Mouse (Mus musculus) brain, adult 2 months (tissue): ENCODE data around the gene Lta.
"Not testable (repeated sequence)": the region's sequence is repeated elsewhere in the genome, so short reads cannot be mapped to it uniquely, and the experiment has no call there.

Experiments
- DNase-seq: peaks from one replicate; pipeline ENCODE4 v3.0.0; 2011; ENCODE audit warnings: low read depth, low spot score

Gene Lta

GRCm38 (mm10) chr17:35240384-35241304, 35.5 kb upstream of the Lta start:
- no peak for DNase-seq

- DNase-seq: no peak
Measured at GRCm38 (mm10) chr17:35239700-35240099, 34.5 kb upstream of the Lta start.

- DNase-seq: no peak
Measured at GRCm38 (mm10) chr17:35237504-35237903, 32.4 kb upstream of the Lta start.

- peak; percentile 73 for DNase-seq
Measured at GRCm38 (mm10) chr17:35236996-35237395, 31.8 kb upstream of the Lta start.

GRCm38 (mm10) chr17:35236390-35236746, 31.2 kb upstream of the Lta start:
- peak; percentile 97 for DNase-seq

- DNase-seq: peak; percentile 99
Measured at GRCm38 (mm10) chr17:35235614-35236389, 30.7 kb upstream of the Lta start, which contains the start of gene Nfkbil1. Gene Nfkbil1 (minus strand): TSS chr17:35235792.

GRCm38 (mm10) chr17:35234903-35235302, 29.8 kb upstream of the Lta start:
- DNase-seq: no peak

GRCm38 (mm10) chr17:35234090-35234489, 28.9 kb upstream of the Lta start:
- not testable (repeated sequence) for DNase-seq

- DNase-seq: no peak
Measured at GRCm38 (mm10) chr17:35233114-35233980, 28.2 kb upstream of the Lta start, which contains the start of gene Atp6v1g2. Gene Atp6v1g2 (plus strand): TSS chr17:35233660.

- DNase-seq: no peak
Measured at GRCm38 (mm10) chr17:35232659-35233058, 27.5 kb upstream of the Lta start.

GRCm38 (mm10) chr17:35232043-35232442, 26.9 kb upstream of the Lta start:
- peak; percentile 81 for DNase-seq

- no peak for DNase-seq
Measured at GRCm38 (mm10) chr17:35231022-35231421, 25.9 kb upstream of the Lta start.

- DNase-seq: no peak
Measured at GRCm38 (mm10) chr17:35226561-35227046, 21.5 kb upstream of the Lta start.

GRCm38 (mm10) chr17:35225456-35225855, 20.3 kb upstream of the Lta start:
- no peak for DNase-seq

GRCm38 (mm10) chr17:35224641-35225040, 19.5 kb upstream of the Lta start:
- DNase-seq: no peak

GRCm38 (mm10) chr17:35222299-35222698, 17.1 kb upstream of the Lta start:
- DNase-seq: no peak

- DNase-seq: no peak
Measured at GRCm38 (mm10) chr17:35220156-35220952, 15.2 kb upstream of the Lta start, which contains the start of gene Gm16181. Gene Gm16181 (plus strand): TSS chr17:35220834.

- DNase-seq: peak; percentile 70
Measured at GRCm38 (mm10) chr17:35219601-35220041, 14.5 kb upstream of the Lta start.

GRCm38 (mm10) chr17:35218516-35219193, 13.5 kb upstream of the Lta start:
- no peak for DNase-seq

- no peak for DNase-seq
Measured at GRCm38 (mm10) chr17:35213071-35213470, 7.9 kb upstream of the Lta start.
